Comparison of ENCODE assay signal across 9 mouse cellular contexts in the genomic region with DNA sequence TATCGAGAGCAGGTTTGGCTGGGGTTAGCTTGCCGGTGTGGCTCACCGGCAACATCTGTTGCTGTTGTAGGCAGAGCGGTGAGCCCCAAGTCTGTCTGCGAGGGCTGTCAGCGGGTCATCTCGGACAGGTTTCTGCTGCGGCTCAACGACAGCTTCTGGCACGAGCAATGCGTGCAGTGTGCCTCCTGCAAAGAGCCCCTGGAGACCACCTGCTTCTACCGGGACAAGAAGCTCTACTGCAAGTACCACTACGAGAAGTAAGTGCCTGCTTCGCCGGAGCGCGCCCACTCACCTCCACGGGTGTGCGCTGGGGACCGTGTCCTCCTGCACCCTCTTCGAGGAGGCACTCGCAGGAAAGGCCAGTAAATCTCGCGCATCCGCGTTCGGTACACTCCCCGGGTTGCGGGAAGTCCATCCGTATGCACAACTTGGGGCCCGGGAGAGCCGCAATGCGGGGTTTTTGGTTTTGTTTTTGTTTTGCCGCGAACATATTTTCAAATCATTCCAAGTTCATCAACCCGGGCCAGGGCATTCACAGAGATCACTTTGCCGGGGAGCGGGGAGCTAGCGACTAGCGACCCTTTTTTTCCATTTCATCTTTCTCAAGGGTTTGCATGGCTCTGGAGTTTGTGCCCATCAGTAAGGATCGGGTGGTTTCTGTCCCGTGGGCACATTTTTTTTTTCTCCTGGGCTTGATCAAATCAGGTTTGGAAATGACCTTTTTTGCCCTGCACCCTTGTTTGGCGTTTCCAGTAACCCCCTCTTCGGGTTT. TPM values are rescaled to one million over a fixed set of nuclear protein-coding genes. Genes with fewer than 3 reads are reported as not detected.
DNase-seq lines count a peak whose midpoint lies in the region; ATAC-seq and TF ChIP-seq lines count a peak whose summit lies in the region.
"Had no signal": no experiment of that assay in that cellular context is flagged by ENCODE, and none has a peak within 500 bp of the region (broad histone marks: within the 10 kb centered on the region; RNA-seq: fewer than 3 reads in every experiment).

No protein-coding gene starts in this region.

- H3K9me3 ChIP-seq in heart, embryonic 13.5 days = no peaks in the 10 kb centered on the region
- H3K9me3 ChIP-seq in hindbrain, embryonic 11.5 days (ENCODE audit: control insufficient read depth, low read length) = no peaks in the 10 kb centered on the region
- no peaks in the 10 kb centered on the region for H3K9me3 ChIP-seq in midbrain, embryonic 14.5 days (ENCODE audit: control insufficient read depth, low read length)

- no peak overlapping the region for H3K27ac ChIP-seq in heart, embryonic 13.5 days (replicated peaks)
- no peak overlapping the region for H3K27ac ChIP-seq in bone marrow macrophage, adult 2 months (ENCODE audit: insufficient read depth, low read depth, low read length)
- H3K27ac ChIP-seq in hindbrain, embryonic 11.5 days (ENCODE audit: low read depth, low read length) = no peak overlapping the region
- peak overlapping the region; percentile 58 for H3K27ac ChIP-seq in midbrain, embryonic 14.5 days (replicated peaks; ENCODE audit: low read depth, low read length)

- peak overlapping the region; percentile 62 for H3K4me2 ChIP-seq in heart, embryonic 13.5 days
- peak overlapping the region; percentile 23 for H3K4me2 ChIP-seq in hindbrain, embryonic 11.5 days (replicated peaks; ENCODE audit: low read depth, low read length)
- peak overlapping the region; percentile 30 for H3K4me2 ChIP-seq in midbrain, embryonic 14.5 days (ENCODE audit: low read length)

- TF ChIP-seq POLR2A in bone marrow macrophage, adult 2 months (IDR thresholded peaks at IDR 0.05; ENCODE audit: borderline replicate concordance, low read depth, low read length) = no peak

- H3K36me3 ChIP-seq in heart, embryonic 13.5 days = no peaks in the 10 kb centered on the region
- no peaks in the 10 kb centered on the region for H3K36me3 ChIP-seq in hindbrain, embryonic 11.5 days (ENCODE audit: control insufficient read depth, insufficient read depth, low read length)
- no peaks in the 10 kb centered on the region for H3K36me3 ChIP-seq in midbrain, embryonic 14.5 days (ENCODE audit: control insufficient read depth, insufficient read depth, low read length)

- peak overlapping the region; percentile 28; the same call in 1 of the 2 replicates for H3K9ac ChIP-seq in heart, embryonic 13.5 days
- H3K9ac ChIP-seq in hindbrain, embryonic 11.5 days (ENCODE audit: low read depth, low read length) = peak overlapping the region; percentile 23; the same call in 1 of the 2 replicates
- H3K9ac ChIP-seq in midbrain, embryonic 14.5 days (replicated peaks; ENCODE audit: low read length) = peak overlapping the region; percentile 34; the same call in 1 of the 2 replicates

- intact Hi-C loops in heart, postnatal 14 days (cut with DNase I) = no loop called here
- intact Hi-C loops in left cerebral cortex, postnatal 4 days (cut with DNase I) = loop anchor here (10.0 kb wide), 1 partner anchor 203 kb away; no protein-coding TSS in a partner anchor

- WGBS in heart, embryonic 13.5 days = 1% methylated on average over 44 of the region's 44 CpGs
- under 1% methylated on average over 44 of the region's 44 CpGs for WGBS in hindbrain, embryonic 11.5 days
- WGBS in midbrain, embryonic 14.5 days = under 1% methylated on average over 44 of the region's 44 CpGs

- H3K27me3 ChIP-seq in heart, embryonic 13.5 days (replicated peaks) = peaks cover 98% of the 10 kb centered on the region
- peaks cover 80% of the 10 kb centered on the region for H3K27me3 ChIP-seq in hindbrain, embryonic 11.5 days (ENCODE audit: control insufficient read depth, insufficient read depth, low read length)
- H3K27me3 ChIP-seq in midbrain, embryonic 14.5 days (ENCODE audit: control insufficient read depth, insufficient read depth, low read length) = peaks cover 91% of the 10 kb centered on the region

- H3K4me3 ChIP-seq in heart, embryonic 13.5 days = peak overlapping the region; percentile 38
- peak overlapping the region; percentile 10; the same call in 1 of the 2 replicates for H3K4me3 ChIP-seq in bone marrow macrophage, adult 2 months (ENCODE audit: insufficient read depth, low read length)
- H3K4me3 ChIP-seq in hindbrain, embryonic 11.5 days (ENCODE audit: low read depth, low read length) = peak overlapping the region; percentile 28
- H3K4me3 ChIP-seq in midbrain, embryonic 14.5 days (replicated peaks; ENCODE audit: low read depth, low read length) = peak overlapping the region; percentile 20; the same call in 1 of the 2 replicates

- no peak for TF ChIP-seq CTCF in bone marrow macrophage, adult 2 months (IDR thresholded peaks at IDR 0.05; ENCODE audit: low read depth, low read length)

- DNase-seq in heart, postnatal 14 days = no peak
- peak; percentile 65 for DNase-seq in hindbrain, embryonic 11.5 days (ENCODE audit: low spot score)
- peak; percentile 53 for DNase-seq in midbrain, embryonic 14.5 days
- no peak for DNase-seq in spleen, postnatal 4 days (ENCODE audit: low spot score in 2 of 2)
- DNase-seq in left cerebral cortex, postnatal 4 days = no peak
- DNase-seq: lung, postnatal 4 days had no signal

- no peak for ATAC-seq in heart, embryonic 13.5 days (ENCODE audit: extremely low read depth, insufficient number of reproducible peaks, low FRiP score, low TSS enrichment)
- ATAC-seq in hindbrain, embryonic 11.5 days (ENCODE audit: low FRiP score) = no peak
- no peak for ATAC-seq in midbrain, embryonic 14.5 days (ENCODE audit: low FRiP score, low TSS enrichment)
- no peak for ATAC-seq in CD4-positive, CD25-positive, alpha-beta regulatory T cell, adult 4 months

- H3K4me1 ChIP-seq in heart, embryonic 13.5 days = peaks cover 23% of the 10 kb centered on the region
- no peaks in the 10 kb centered on the region for H3K4me1 ChIP-seq in bone marrow macrophage, adult 2 months (ENCODE audit: control insufficient read depth, insufficient read depth, low read length)
- peaks cover 8% of the 10 kb centered on the region for H3K4me1 ChIP-seq in hindbrain, embryonic 11.5 days (replicated peaks; ENCODE audit: control insufficient read depth, insufficient read depth, low read length)
- peaks cover 6% of the 10 kb centered on the region; the same call in 1 of the 2 replicates for H3K4me1 ChIP-seq in midbrain, embryonic 14.5 days (ENCODE audit: control insufficient read depth, insufficient read depth, low read length)

RNA-seq across cellular contexts. Expression of a gene that starts 3.1 kb away (rescaled TPM):
- 0.50 and 1.3 TPM in 2 replicates for polyA plus RNA-seq in heart, embryonic 13.5 days (2015; fragmentation: Nextera tagmentation; extraction: Ambion mirVana)
- not detected for total RNA-seq in heart, postnatal 14 days (2021)
- polyA plus RNA-seq in bone marrow macrophage, adult 2 months (2012; ENCODE audit: insufficient read depth, insufficient read length, missing spikeins) = not detected in 2 replicates
- 5.6 and 11.4 TPM in 2 replicates for polyA plus RNA-seq in hindbrain, embryonic 11.5 days (2014; fragmentation: Nextera tagmentation; extraction: Ambion mirVana)
- polyA plus RNA-seq in midbrain, embryonic 14.5 days (2014; fragmentation: Nextera tagmentation; extraction: Ambion mirVana) = 7.1 TPM in 2 replicates
- polyA plus RNA-seq in CD4-positive, CD25-positive, alpha-beta regulatory T cell, adult 4 months (2017; shearing (Covaris generic)) = not detected
- under 1 TPM; 0.22 to 0.30 TPM for total RNA-seq in left cerebral cortex, postnatal 4 days (2021)

Comparison
In these comparisons a context has a peak if more than half of its experiments do, and no peak if none do; other contexts are left out.
1. DNase-seq: peak in hindbrain, embryonic 11.5 days (single experiment) and midbrain, embryonic 14.5 days (single experiment); none in heart, postnatal 14 days (0 of 2), spleen, postnatal 4 days (0 of 2) and left cerebral cortex, postnatal 4 days (single experiment).
2. Peak in every context shown above with its lines, with median percentiles within 50 percentile points of each other: H3K4me2 ChIP-seq, H3K4me3 ChIP-seq and H3K9ac ChIP-seq.